Mouse (Mus musculus): ENCODE measurements at regions not wholly inside any gene's neighbourhood (a gene's known extent, or its start where the extent isn't known, plus 50 kb on each side); places are given as distances from the start of the nearest gene placed in this dataset.

DNA sequence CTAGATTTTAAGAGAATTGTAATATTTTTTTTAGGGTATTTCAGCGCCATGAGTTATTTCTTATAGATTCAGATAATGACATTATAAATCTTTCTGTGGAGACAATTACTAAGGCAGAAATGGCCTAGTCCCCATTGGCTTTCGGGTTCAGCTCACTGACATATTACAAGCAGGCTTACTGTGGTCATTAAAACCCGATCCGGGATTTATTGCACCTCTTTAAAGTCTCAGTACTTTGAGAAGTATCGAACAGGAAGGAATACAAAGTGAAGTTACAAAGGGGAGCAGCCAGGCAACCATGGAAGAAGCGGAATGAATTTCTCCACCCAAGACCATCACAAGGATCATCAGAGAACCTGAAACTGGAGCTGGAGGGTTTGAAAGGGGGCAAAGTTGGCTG lies 189.8 kb downstream of the Gm11011 start:
- Histone ChIP-seq H3K4me3 (replicated peaks in 1 of 3; ENCODE audit: low read depth in 2 of 3, low read length in 2 of 3, poor library complexity in 1 of 3) (no peak overlapping the region), H3K27me3 (replicated peaks) (no peaks in the 10 kb centered on the region), H3K4me2 (ENCODE audit: insufficient read depth, low read depth, poor library complexity, severe bottlenecking) (no peak overlapping the region), H3K27ac (ENCODE audit: insufficient read depth, low read depth) (no peak overlapping the region), H3K9ac (ENCODE audit: insufficient read depth, low read depth) (no peak overlapping the region), H3K4me1 (ENCODE audit: control insufficient read depth in 1 of 2, insufficient read depth in 2 of 2) (no peaks in the 10 kb centered on the region), H3K79me2 (replicated peaks; ENCODE audit: control insufficient read depth, extremely low read depth, insufficient read depth, poor library complexity, severe bottlenecking) (no peaks in the 10 kb centered on the region), H3K9me3 (replicated peaks; ENCODE audit: low read length) (peaks cover 92% of the 10 kb centered on the region), H3K36me3 (replicated peaks in 1 of 2; ENCODE audit: control insufficient read depth in 1 of 2, insufficient read depth in 1 of 2, low read length in 1 of 2) (no peaks in the 10 kb centered on the region)
- TF ChIP-seq UBTF (IDR thresholded peaks at IDR 0.05; ENCODE audit: low read depth, low read length): no peak
- no peak for TF ChIP-seq SIN3A (IDR thresholded peaks at IDR 0.05; ENCODE audit: low read length)
- no peak for TF ChIP-seq MEF2A (IDR thresholded peaks at IDR 0.05; ENCODE audit: borderline replicate concordance, low read depth, low read length)
- TF ChIP-seq USF2 (conservative IDR thresholded peaks at IDR 0.05; ENCODE audit: low read depth, low read length): no peak
- no peak for TF ChIP-seq CHD2 (IDR thresholded peaks at IDR 0.05; ENCODE audit: low read length)
- TF ChIP-seq CHD1 (IDR thresholded peaks at IDR 0.05; ENCODE audit: low read depth, low read length): no peak
- no peak for TF ChIP-seq USF1 (IDR thresholded peaks at IDR 0.05; ENCODE audit: low read depth, low read length)
- TF ChIP-seq HCFC1 (IDR thresholded peaks at IDR 0.05; ENCODE audit: low read depth, low read length): no peak
- TF ChIP-seq MAX (IDR thresholded peaks at IDR 0.05; ENCODE audit: low read length): no peak
- TF ChIP-seq NRF1 (IDR thresholded peaks at IDR 0.05; ENCODE audit: low read depth, low read length): no peak
- no peak for TF ChIP-seq ELF1 (IDR thresholded peaks at IDR 0.05; ENCODE audit: low read depth, low read length)
- TF ChIP-seq PAX5 (IDR thresholded peaks at IDR 0.05; ENCODE audit: low read length): no peak
- no peak for TF ChIP-seq JUND (conservative IDR thresholded peaks at IDR 0.05; ENCODE audit: low read depth, low read length)
- no peak for TF ChIP-seq E2F4 (IDR thresholded peaks at IDR 0.05; ENCODE audit: insufficient replicate concordance, low read depth, low read length)
- TF ChIP-seq CTCF (conservative IDR thresholded peaks at IDR 0.05 in 1 of 2, IDR thresholded peaks at IDR 0.05 in 1 of 2; ENCODE audit: low read depth in 2 of 2, low read length in 2 of 2): no peak
- no peak for TF ChIP-seq MYC (IDR thresholded peaks at IDR 0.05; ENCODE audit: low read depth, low read length)
- no peak for TF ChIP-seq ETS1 (conservative IDR thresholded peaks at IDR 0.05; ENCODE audit: low read depth, low read length)
- no peak for TF ChIP-seq ZNF384 (IDR thresholded peaks at IDR 0.05; ENCODE audit: low read depth, low read length)
- no peak for TF ChIP-seq TCF12 (IDR thresholded peaks at IDR 0.05; ENCODE audit: low read depth, low read length)
- no peak for TF ChIP-seq POLR2A (IDR thresholded peaks at IDR 0.05; ENCODE audit: low read depth, low read length)
- no peak for DNase-seq (ENCODE audit: extremely low read depth)
- dilution Hi-C loops (cut with MboI; ENCODE audit: extremely low pct_ligation_motif_present, extremely low pct_unique_long_range_greater_than_20kb, low sequenced_read_pairs) (no loop called here), in situ Hi-C loops (cut with MboI; ENCODE audit: low pct_ligation_motif_present, low pct_unique_long_range_greater_than_20kb, low sequenced_read_pairs) (no loop called here)

DNA sequence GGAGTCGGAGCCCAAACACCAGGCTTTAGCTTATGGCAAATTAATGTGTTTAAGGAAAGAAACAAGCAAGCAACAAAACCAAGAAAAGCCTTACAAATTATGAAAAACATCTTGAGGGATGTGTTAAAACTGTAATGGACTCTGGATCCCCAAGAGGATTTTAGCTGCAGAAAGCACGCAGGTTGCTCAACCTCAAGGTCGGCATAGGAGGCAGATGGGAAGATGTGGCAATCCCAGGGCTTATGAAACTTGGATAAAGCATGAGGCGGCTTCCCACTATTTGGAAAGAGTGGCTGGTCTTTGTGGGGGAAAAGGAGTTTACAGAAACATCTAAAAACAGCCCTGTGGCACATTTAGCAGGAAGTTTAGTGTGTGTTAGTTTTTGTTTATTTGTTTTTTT lies 190.5 kb downstream of the Gm11011 start:
- dilution Hi-C loops (cut with MboI; ENCODE audit: extremely low pct_ligation_motif_present, extremely low pct_unique_long_range_greater_than_20kb, low sequenced_read_pairs): no loop called here
- peaks cover 92% of the 10 kb centered on the region for H3K9me3 ChIP-seq (replicated peaks; ENCODE audit: low read length)
- in situ Hi-C loops (cut with MboI; ENCODE audit: low pct_ligation_motif_present, low pct_unique_long_range_greater_than_20kb, low sequenced_read_pairs): no loop called here
- no peaks in the 10 kb centered on the region for H3K27me3 ChIP-seq (replicated peaks)
- H3K4me2 ChIP-seq (ENCODE audit: insufficient read depth, low read depth, poor library complexity, severe bottlenecking): no peak overlapping the region
- no peak for DNase-seq (ENCODE audit: extremely low read depth)
- no peak overlapping the region for H3K4me3 ChIP-seq (replicated peaks in 1 of 3; ENCODE audit: low read depth in 2 of 3, low read length in 2 of 3, poor library complexity in 1 of 3)
- no peak overlapping the region for H3K27ac ChIP-seq (ENCODE audit: insufficient read depth, low read depth)
- no peaks in the 10 kb centered on the region for H3K4me1 ChIP-seq (ENCODE audit: control insufficient read depth in 1 of 2, insufficient read depth in 2 of 2)
- no peaks in the 10 kb centered on the region for H3K79me2 ChIP-seq (replicated peaks; ENCODE audit: control insufficient read depth, extremely low read depth, insufficient read depth, poor library complexity, severe bottlenecking)
- no peak for TF ChIP-seq HCFC1 (IDR thresholded peaks at IDR 0.05; ENCODE audit: low read depth, low read length)
- no peak for TF ChIP-seq CHD1 (IDR thresholded peaks at IDR 0.05; ENCODE audit: low read depth, low read length)
- TF ChIP-seq BHLHE40 (IDR thresholded peaks at IDR 0.05; ENCODE audit: low read depth, low read length): no peak
- no peak for TF ChIP-seq JUND (conservative IDR thresholded peaks at IDR 0.05; ENCODE audit: low read depth, low read length)
- no peak for TF ChIP-seq EP300 (IDR thresholded peaks at IDR 0.05; ENCODE audit: low read length)
- TF ChIP-seq USF2 (conservative IDR thresholded peaks at IDR 0.05; ENCODE audit: low read depth, low read length): no peak
- TF ChIP-seq MAFK (IDR thresholded peaks at IDR 0.05; ENCODE audit: insufficient replicate concordance, low read length): no peak
- TF ChIP-seq CHD2 (IDR thresholded peaks at IDR 0.05; ENCODE audit: low read length): no peak
- no peak for TF ChIP-seq ELF1 (IDR thresholded peaks at IDR 0.05; ENCODE audit: low read depth, low read length)
- TF ChIP-seq MAZ (IDR thresholded peaks at IDR 0.05; ENCODE audit: low read depth, low read length): no peak
- H3K36me3 ChIP-seq (replicated peaks in 1 of 2; ENCODE audit: control insufficient read depth in 1 of 2, insufficient read depth in 1 of 2, low read length in 1 of 2): no peaks in the 10 kb centered on the region
- H3K9ac ChIP-seq (ENCODE audit: insufficient read depth, low read depth): no peak overlapping the region

All from CH12.LX (cell line).